Mouse (Mus musculus) cerebellum, postnatal 14 days (tissue): Measurements from ENCODE around the gene Tmem184a.
A peak's percentile ranks its signal among the peaks of the same experiment; 100 is the strongest.

ENCODE experiments used
- DNase-seq, 2 experiments: peaks; one replicate each; pipeline ENCODE4 v3.0.0; 2021; ENCODE audit warnings: mixed read lengths in 2 of 2

Gene Tmem184a

GRCm38 (mm10) chr5:139813126-139813490 lies 6.6 kb downstream of the Tmem184a start:
- no peak for DNase-seq

DNA sequence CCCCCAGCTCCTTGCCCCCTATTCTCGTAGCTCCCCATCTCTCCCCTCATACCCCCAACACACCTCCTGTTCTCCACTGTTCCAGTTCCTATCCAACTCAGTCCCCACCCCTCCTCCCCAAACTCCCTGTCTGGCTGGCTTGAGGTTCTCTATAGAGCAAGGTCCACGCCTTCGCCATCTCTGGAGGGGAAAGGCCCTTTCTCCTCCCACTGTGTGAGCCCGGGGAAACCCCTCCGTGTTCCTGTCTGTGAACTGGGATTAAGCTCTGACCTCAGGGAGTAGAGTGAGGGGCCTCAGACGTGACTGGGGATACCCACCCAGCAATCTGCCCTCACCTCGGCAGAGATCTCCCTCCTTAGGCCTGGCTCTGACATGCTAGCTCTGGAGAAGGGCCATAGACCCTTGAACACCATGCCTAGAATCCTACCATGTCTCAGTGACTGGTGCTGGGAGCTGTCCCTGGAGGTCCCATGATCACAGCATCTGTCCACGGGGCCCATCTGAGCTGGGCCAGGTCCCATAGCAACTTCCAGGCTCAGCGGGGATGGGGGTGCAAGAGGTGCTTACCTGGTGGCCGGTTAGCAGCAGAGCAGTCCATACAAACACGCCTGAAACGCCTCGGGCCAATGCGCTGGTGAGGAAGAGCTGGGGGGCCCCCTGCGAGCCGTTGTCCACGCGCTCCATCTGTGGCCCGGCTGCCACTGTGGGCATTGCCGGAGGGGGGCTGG lies 7.2 kb downstream of the Tmem184a start:
- DNase-seq, result no peak

GRCm38 (mm10) chr5:139811677-139812397 lies 7.9 kb downstream of the Tmem184a start:
- DNase-seq, result no peak

DNA sequence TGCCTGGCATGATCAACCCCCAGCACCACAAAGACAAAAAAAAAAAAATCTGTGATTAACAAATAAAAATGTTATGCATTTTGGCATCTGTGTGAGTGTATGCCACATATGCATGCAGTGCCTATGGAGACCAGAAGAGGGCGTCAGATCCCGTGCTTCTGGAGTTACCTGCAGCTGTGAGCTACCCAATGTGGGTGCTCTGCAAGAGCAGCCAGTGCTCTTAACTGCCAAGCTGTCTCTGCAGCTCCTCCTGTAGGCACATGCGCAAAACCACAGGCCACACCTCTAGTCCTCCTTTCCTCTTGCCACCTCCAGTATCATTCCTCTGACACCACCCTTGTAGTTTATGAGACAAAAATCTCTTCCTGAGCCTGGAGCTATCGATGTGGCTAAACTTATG lies 10.3 kb downstream of the Tmem184a start:
- DNase-seq, result no peak

DNA sequence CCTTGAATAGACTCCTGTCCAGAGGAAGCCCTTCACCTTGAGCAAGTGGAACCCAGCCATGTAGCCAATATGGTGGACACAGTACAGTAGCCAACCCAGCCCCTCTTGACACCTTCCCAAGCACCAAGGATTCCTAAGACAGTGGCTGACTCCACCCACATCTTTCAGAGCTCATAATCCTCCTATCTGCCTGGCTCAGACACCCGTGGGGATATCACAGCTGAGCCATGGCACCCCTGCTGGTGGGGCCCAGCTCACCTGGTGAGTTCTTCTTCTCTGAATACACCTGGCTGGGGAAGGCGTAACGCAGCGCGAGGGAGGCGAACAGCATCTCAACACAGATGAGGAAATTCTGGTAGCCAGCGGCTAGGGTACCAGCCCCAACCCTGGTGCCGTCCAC lies 13.8 kb downstream of the Tmem184a start:
- DNase-seq, result no peak

- no peak for DNase-seq
These were observed 15.1 kb downstream of the Tmem184a start for GRCm38 (mm10) chr5:139804573-139805111.

GRCm38 (mm10) chr5:139804107-139804551 lies 15.6 kb downstream of the Tmem184a start:
- no peak for DNase-seq

DNA sequence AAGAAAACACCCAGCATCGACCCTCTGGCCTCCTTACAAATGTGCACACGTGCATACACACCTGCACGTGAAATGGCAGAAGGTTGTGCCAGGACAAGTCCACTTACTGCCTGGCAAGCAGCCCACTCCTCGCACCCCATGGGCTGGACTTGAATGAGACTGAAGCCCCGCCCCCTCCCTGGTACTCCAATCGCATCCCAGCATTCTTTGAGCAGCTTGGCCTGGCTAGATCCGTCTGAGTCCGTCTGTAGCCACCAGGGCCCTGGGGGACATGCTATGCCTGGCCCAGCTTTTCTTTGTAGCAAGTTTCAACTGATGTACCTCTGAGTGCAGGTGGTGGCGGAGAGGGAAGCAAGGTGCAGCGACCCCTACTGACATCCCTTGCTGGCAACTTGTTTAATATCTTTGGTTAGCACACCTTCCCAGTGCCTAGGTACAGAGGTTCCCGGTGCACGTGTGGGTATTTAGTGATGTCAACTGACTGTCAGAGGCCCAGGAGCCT lies 16.1 kb downstream of the Tmem184a start:
- DNase-seq, result peak in 1 of 2 experiments; percentile 74

DNA sequence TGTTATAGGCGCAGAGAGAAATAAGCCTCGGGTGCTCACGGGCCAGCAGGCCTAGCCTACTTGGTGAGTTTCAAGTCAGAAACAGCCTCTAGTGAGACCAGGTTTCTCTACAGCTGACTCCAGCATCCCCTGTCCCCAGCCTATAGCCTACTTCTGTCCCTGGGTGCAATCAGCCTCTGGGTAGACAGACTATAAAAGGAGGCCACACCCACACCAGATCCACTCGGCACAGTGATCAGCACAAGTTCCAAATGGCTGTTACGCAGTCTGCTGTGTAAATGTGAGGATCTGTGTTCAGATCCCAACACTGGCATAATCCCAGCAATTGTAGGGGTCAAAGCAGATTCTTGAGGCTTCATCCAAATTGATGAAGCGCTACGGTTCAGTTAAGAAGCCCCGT lies 16.6 kb downstream of the Tmem184a start:
- no peak for DNase-seq

GRCm38 (mm10) chr5:139801880-139802279 lies 17.8 kb downstream of the Tmem184a start:
- no peak for DNase-seq

- no peak for DNase-seq
These were observed 18.5 kb downstream of the Tmem184a start for GRCm38 (mm10) chr5:139801231-139801630.

DNA sequence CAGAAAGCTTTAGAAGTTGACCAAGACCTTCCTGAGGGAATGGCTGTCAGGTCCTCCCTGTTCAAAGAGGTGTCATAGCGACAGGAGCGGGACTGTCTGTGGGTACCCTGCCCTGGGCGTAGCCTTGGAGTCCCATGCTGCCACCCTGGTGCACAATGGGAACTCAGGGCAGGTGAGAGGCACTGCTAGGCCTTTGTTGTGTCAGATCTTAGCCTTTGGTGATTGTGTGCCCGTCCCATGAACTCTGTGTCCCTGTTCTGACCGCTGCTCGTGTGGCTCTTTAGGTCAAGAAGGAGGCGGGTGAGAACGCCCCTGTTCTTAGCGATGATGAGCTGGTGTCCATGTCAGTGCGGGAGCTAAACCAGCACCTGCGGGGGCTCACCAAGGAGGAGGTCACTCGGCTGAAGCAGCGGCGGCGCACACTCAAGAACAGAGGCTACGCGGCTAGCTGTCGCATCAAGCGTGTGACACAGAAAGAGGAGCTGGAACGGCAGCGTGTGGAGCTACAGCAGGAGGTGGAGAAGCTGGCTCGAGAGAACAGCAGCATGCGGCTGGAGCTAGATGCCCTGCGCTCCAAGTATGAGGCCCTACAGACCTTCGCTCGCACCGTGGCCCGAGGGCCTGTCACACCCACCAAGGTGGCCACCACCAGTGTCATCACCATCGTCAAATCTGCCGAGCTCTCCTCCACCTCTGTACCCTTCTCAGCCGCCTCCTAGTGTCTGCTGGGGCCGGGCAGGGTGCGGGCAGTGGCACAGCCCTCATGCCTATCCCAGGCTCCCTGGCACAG lies 19.7 kb downstream of the Tmem184a start:
- DNase-seq, result no peak

GRCm38 (mm10) chr5:139799041-139799440 lies 20.7 kb downstream of the Tmem184a start:
- DNase-seq, result no peak

- DNase-seq, result no peak
These were observed 21.4 kb downstream of the Tmem184a start for GRCm38 (mm10) chr5:139798168-139798900.

- DNase-seq, result peak; percentile 96 to 99
These were observed 22.1 kb downstream of the Tmem184a start for GRCm38 (mm10) chr5:139797473-139798167.

DNA sequence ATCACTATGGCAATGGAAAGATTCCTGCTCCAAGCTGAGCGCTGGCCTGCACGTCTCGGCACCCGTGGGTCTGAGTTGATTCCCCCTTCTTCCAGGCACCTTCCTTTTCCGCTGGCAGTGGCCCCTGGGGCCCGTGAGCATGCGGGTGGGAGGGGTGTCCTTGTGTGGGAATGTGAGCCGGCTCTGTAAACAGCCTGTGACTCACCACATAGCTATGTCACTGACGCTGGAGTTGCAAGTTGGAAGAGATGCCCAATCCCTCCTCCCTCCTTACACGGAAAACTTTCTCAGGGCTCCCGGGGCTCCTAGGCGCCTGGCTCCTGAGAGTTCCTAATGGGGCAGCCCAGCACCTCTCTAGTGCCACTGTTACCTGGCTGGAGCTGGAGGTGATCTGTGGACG lies 22.8 kb downstream of the Tmem184a start:
- DNase-seq, result no peak

DNA sequence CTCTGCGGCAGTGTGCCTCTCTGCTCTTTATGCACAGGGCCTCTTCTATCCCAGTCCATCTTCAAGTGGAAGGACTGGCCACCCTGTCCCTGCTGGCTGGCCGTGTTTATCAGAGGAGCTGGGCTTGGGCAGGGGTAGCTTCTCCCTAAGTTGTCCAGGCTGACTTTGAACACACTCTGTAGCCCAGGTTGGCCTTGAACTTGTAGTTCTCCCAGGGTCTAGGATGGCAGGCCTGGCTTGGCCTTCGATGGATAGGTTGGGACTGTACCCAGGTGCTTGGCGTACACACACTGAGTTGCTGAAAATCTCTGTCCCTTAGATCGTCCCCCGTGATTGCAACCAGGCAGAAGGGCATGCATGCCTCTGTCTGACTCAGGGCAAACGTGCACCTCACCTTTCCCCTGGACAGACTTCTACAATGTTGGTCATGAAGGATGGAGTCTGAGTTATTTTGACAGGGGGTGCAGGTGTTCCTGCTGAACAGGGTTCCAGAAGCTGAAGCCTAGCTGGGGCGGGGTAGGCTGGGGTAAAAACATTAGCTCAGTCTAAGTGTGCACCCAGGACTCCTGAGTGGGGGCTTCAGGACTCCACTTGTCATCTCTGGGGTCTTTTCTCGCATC lies 23.6 kb downstream of the Tmem184a start:
- DNase-seq, result no peak

GRCm38 (mm10) chr5:139794938-139795337 lies 24.8 kb downstream of the Tmem184a start:
- no peak for DNase-seq

GRCm38 (mm10) chr5:139794137-139794536 lies 25.6 kb downstream of the Tmem184a start:
- DNase-seq, result no peak

GRCm38 (mm10) chr5:139793338-139794089 lies 26.2 kb downstream of the Tmem184a start:
- no peak for DNase-seq
